Mouse (Mus musculus) ES-E14 (cell line): ENCODE results near the gene 2310009B15Rik.

Experiments
- CHD2 ChIP-seq: IDR thresholded peaks from 2 replicates; pipeline ENCODE4 v1.6.1; 2014; ENCODE audit warnings: mild to moderate bottlenecking, low read depth, low read length, inconsistent platforms
- HCFC1 ChIP-seq: IDR thresholded peaks from 2 replicates; pipeline ENCODE4 v1.6.1; 2012; ENCODE audit warnings: low read length, inconsistent platforms, borderline replicate concordance; ENCODE audit not compliant: insufficient read depth
- MAFK ChIP-seq: IDR thresholded peaks from 2 replicates; pipeline ENCODE4 v1.6.1; 2014; ENCODE audit warnings: mild to moderate bottlenecking, low read depth, low read length, inconsistent platforms; ENCODE audit not compliant: insufficient read depth

DNA sequence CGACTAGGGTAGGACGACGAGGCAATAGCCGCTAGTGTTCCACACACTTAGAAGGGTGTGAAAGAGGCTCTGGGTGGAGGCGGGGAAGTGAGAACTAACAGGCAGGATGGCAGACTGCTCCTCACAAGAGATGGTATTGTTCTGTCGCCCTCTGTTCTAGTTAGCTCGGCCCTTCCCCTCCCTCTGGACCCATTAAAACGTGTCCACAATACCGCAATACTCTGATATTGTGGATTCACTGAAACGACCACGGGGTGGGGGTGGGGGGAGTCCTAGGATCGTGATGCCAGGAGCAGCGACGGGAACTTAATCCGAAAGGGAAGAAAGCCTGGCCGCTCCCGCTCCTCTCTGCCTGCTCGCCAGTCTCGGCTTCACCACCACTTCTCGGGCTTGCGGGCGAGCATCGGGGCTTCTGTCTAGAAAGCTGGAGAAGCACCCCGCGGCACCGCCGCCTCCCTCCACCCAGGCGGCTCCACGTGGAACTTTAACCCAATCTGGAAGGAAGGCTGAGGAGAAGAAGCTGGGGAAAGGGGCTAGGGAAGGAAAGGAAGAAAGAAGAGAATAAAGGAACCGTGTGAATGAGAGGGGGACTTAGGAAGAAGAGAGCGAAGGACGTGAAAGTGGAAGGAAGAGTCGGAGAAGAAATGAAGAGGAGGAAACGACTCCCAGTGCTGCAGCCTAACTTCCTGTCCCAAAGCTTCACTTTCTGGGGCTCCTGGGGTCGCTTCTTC lies 13.1 kb downstream of the 2310009B15Rik start:
- no peak for TF ChIP-seq HCFC1
- TF ChIP-seq CHD2, result no peak
- TF ChIP-seq MAFK, result no peak
